Mouse (Mus musculus) skeletal muscle tissue, adult 2 months (tissue): Measurements from ENCODE around the gene 4930550C14Rik.

Experiments
- DNase-seq: peaks from one replicate; pipeline ENCODE4 v3.0.0-alpha.2; 2012; ENCODE audit warnings: low read depth, low spot score

Gene 4930550C14Rik

DNA sequence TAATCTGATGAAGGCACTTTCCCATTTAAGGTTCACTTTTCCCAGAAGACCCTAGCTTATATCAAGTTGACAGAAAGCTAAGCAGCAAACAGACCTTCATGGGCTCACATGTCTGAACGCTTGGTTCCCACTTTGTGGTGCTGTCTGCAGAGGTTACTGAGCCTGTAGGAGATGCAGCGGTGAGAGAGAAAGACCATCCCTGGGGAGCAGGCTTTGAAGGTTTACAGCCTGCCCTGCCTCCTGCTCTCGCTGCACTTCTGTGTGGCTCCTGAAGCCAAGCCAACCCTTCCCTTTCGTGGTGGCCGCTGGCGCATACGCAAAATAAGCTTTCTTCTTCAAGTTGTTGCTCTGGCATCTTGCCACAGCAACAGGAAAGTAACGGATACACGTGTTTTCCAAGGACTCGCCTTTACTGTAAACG lies at the start of gene 4930550C14Rik:
Gene 4930550C14Rik, plus strand, starts transcription at position 35 of the 421 bp plus-strand sequence.
- peak; percentile 26 for DNase-seq

DNA sequence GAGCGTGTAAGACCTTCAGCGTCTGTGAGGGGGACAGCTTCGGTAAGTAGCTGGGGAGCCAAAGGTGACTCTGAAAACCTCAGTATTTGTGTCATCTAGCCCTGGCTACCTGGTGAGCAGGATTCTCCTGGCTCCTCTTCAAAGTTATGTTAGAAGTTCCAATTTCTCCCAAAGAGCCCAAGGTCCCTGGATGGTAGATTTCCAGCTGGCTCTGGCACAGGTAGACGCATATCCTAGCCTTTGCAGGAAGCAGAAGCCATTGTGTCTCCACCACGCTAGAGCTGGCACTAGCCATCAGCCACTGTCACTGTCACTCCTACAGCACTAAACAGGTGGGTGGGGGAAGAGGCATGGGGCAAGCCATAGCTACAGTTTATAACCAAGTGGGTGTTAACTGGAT lies 49.0 kb upstream of the 4930550C14Rik start:
- no peak for DNase-seq

DNA sequence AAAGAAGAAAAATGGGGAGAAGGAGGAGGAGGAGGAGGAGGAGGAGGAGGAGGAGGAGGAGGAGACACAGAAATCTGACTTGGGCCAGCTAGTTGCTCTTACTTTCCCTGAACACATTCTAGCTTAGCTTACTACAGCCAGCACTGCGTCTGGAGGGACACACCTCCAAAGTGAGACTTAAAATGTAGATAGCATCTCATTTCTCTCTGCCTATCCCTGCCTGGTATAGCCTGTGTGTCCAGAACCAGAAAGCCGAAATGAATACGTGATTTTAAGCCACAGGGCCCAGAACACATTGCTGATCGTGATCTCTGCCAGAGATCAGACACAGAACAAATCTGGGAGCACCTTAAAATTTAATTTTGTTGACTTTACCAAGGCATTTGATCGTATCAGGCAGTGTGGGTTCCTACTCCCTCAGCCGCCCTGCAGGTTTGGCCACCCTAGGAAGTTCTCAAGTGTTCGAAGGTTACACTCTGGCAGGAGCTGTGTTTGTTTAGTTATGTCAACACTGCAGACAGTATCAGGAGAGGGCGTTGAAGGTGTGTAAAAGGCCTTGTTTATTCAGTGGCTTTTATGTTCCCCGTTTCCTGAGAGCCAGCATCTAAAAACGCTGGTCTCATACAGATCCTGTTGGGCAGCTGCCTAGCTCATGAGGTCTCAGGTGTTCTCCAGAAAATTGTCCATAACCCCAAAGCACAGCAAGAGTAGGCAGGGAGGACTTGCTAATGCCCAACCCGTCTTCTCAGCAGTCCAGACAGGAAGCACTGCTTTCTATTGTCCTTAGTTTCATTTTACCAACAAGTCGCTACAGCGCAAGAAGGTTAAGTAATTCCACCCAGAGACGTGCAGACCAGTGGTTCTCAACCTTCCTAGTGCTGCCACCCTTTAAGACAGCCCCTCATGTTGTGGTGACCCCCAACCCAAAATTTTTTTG lies 45.6 kb upstream of the 4930550C14Rik start:
- DNase-seq: no peak

DNA sequence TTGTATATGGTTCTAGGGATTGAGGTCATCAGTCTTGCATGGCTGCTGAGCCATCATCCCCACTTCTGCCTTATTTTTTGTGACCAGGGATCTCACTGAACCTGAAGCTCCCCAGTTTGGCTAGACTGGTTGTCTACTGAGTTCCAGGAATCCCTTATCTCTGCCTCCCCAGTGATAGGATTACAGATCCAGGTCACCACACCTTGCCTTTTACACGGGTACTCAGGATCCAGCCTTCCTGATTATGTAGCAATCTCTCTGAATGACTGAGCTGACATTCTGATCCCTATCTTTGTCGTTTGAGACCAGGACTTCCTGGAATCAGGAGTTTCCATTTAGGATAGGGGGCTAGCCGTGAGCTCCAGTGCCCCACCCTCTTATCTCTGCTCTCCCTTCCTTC lies 30.8 kb upstream of the 4930550C14Rik start:
- DNase-seq: no peak

DNA sequence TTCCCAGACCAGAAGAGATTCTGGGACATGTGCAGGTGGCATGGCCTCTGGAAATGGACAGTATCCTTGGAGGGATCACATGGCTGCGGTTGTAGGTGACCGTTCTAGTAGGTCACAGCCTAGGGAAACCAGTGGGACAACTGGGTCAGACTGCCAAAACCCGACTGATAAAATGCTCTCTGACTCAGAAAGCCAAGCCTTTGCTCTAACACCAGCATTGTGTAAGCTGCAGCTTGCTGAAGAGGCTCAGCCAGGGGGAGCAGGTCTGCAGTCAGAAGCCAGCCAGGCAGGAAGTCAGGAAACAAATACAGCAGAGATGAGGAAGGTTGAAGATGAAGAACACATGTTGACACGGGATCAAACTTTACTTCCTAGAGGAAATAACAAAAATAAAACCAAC lies 26.2 kb upstream of the 4930550C14Rik start:
- no peak for DNase-seq

DNA sequence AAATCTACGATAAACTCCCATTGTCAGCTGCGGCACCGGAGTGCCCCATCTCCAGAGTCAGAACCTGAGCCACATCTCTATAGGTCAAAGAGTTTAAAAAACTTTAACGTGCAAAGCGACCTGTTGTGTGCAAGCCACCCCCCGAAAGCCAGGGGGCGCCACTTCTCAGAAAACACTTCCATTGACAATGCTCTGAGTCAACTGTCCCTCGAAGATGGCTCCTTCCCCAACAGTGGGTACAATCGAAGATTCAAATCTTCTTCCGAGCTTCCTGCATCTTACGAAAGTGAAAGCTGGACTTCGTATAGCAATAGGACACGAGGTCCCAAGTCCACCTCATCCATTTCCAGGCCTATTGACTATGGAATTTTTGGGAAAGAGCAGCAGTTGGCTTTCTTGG lies 25.3 kb upstream of the 4930550C14Rik start:
- DNase-seq: no peak

DNA sequence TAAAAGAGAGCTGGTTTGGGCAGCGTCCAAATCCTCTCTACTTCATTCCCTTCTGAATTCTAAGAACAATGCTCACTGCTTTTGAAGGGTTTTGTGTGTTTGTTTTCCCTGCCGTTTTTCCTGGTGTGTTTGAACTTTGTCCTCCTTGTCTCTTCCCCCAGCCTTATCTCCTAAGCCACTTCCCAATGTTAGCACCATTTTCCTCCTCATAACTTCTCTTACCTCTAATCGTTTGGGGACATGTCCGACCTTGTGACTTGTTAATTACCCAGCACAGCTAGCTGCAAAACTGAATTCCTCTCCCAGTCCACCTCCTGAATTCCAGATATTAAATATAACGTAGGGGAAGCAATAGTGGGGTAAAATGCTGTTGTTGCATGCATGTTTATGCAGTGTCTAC lies 24.5 kb upstream of the 4930550C14Rik start:
- DNase-seq: no peak

DNA sequence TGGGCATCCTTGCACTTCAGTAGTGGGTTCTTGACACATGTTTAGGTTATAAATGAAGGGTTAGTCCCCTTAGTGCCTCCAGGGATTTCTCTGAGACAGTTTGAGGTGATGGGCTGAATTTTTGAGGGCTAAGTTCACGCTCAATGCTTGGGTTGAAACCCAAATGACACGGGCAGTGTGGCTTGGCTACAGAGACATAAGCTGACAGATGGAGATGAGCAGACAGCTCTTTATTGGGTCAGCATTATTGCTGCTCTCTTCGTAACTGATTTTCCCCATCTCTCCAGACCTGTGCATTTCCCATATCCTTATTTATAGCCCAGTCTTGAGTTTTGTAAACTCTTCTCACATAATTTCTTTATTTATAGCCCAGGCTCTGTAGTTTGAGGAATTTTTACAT lies 24.0 kb upstream of the 4930550C14Rik start:
- DNase-seq: no peak

DNA sequence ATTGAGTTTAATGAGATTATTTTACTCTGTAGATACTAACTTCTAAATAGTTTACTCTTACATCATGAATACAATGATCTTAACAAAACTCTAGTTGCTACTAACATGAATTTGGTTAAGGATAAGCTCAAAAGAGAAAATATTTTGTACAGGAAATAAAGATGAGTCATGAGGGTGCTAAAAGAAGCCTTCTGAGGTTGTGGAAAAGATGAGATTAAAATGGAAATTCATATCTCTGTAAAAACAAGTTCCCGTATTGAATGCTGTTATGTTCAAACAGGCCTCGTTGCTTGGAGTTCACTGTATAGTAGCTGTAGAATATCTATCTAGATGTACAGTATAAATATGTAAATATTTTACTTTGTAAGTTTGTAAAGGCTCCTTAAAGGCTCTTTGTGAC lies 21.5 kb upstream of the 4930550C14Rik start:
- no peak for DNase-seq

DNA sequence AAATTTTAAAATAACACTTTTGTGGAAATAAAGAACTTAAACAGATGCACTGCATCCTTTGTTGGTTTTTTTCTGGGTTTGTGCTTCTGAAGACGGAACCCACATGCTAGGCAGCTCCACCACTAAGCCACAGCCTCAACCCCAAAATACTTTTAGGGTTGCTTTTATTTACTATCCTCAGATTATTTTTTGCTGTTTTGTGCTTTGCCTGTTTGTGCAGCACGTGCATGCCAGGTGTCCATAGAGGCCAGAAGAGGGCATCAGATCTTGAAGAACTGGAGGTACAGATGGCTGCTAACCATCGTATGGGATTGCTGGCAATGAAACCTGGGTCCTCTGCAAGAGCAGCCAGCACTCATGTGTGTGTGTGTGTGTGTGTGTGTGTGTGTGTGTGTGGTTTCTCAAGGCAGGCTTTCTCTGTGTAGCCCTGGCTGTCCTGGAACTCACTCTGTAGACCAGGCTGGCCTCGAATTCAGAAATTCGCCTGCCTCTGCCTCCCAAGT lies 21.0 kb upstream of the 4930550C14Rik start:
- DNase-seq: no peak

DNA sequence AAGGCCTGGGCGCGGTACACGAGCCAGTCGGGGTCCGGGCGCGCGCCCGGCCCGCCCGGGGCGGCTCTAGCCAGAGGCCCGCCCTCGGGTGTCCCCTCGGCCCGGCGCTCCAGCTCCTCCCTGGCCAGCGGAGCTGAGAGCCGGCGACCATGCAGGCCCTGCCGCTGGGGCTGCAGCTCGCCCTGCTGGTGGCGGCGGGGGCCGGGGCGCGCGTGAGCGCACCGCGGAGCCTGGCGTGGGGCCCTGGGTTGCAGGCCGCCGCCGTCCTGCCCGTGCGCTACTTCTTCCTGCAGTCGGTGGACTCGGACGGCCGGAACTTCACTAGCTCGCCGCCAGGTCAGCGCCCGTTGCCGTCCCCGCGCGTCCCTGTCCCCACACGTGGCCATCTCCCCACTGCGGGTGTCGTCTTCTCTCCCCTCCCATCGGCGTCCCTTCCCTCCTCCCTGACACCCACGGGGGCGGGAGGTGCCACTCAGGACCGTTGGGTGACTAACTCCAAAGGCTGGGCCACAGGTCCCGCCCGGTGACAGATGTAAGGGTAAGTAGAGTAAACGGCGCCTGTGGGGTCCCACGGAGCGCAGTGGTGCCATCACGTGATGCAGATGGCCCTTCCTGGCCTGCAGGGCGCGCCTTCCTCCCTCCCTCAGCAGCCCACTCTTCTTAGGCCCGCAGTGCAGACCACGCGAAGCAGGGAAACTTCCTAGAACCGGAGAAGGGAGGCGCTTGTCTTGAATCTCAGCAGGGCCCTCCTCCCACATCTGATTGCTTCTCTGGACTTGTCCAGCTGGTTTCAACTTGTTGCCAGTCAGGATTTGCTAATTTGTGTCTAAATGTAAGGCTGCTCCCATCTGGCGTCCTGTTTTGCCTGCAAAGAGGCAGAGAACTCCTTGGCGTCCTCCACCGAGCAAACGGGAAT lies 17.9 kb upstream of the 4930550C14Rik start, which contains the start of gene Kdelc2:
Gene Kdelc2, plus strand, starts transcription at position 75 of the 916 bp plus-strand sequence.
- peak; percentile 81 for DNase-seq

DNA sequence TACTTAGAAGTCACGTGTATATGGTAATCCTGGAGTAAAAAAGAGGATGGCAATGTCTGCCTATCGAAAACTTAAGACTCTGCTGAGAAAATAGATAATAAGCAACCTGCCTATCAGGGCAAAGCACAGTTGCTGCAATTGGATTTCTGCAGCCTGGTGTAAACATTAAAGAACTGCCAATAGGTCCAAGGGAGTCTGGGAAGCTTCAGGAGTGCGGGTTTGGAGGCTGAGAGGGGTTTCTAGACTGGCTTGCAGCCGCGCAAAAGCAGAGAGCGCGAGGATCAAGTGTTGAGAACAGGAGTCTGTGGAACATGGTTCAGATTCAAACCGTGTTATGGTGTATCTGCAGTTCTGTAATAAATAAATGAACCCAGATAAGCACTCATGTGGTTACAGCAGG lies 17.3 kb upstream of the 4930550C14Rik start:
- DNase-seq: no peak

DNA sequence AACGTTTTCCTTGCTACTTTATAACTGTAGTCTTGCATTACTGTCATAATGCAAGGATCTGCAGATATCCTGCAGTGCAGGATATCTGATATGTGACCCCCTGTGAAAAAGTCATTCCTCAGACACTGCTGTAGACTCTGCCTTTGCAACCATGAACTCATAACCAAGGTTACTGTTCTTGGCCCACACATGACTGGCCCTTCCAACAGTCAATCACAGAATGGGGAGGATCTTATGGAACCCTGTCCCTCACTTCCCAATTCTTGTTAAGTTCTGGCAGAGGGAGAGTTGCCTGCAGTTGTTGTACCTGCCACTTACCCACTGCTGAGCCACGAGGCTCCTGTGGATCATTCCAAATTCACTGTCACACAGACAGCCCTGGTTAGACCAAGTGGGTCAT lies 14.7 kb upstream of the 4930550C14Rik start:
- DNase-seq: no peak

DNA sequence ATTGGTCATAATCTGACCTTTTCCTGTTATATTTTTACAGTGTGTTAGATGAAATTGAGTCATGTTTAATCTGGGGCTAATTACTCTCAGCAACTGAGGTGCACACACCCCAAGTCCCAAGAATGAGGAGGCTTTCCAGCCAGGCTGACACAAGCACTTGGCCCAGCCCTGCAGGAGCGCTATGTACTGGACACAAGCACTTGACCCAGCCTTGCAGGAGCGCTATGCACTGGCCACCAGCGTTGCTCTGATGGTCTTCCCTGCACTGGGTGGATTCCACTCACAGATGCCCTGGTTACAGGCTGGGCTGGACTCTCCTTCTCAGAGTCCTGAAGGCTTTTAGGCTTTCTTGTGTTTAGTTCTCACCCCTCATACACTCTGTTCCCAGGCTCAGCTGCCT lies 13.0 kb upstream of the 4930550C14Rik start:
- peak; percentile 49 for DNase-seq

DNA sequence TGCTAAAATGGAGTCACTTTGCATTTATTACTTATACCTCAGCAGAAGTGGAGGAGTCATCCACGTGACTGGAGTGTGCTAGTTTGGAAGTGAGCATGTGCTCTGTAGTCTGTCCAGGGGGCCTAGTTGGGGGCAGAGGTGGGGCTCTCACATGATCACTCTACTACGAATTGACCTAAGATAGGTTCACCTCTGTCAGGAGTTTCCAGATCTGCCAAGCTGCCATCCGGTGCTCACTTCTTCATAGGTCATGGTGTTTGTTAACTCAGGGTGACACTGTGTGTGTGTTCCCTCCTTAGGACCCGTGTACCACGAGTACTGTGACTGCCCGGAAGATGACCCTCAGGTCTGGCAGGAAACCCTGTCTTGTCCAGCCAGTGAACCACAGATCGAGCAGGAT lies 12.0 kb upstream of the 4930550C14Rik start:
- DNase-seq: no peak

DNA sequence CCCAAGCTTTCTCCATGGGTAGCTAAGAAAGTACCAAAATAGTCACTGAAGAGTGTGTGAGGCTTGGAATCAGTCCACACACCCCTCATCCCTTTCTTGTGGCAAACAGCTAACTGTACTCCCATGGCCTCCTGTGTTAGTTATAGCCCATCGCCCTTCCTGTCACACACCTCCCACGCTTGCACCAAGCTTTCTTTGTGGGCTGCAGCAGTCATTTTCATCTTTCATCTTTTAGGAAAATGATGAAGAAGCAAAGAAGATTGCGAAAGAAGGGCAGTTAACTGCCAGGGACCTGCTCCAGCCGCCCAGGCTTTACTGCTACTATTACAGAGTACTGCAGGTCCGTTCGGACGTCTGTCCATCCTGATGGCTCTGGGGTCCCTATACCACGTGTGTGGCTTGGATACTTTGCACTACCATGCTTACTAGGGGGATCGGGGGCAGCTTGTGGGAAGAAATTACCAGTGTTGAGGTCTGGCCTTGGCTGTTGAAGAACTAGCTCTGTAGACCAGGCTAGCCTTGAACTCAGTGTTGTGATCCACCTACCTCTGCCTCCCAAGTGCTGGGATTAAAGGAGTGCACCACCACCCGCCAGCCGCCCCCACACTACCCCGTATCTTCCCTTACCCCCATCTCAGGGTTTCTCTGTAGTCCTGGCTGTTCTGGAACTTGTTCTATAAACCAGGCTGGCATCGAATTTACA lies 4.3 kb upstream of the 4930550C14Rik start:
- no peak for DNase-seq

DNA sequence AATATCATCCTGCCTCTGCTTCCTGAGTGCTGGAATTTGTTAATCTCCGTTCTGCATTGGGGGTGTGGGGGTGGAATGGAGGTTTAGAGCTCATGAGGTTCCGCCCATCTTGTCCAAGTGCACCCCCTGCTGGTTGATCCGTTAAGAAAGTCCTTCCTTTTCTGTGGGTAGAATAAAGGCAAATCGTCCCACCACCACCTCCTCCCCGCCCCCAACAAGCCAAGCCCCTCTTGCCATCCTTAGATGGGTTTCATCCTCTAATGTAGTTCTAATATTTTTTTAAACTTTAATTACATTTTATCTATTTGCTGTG lies 3.8 kb upstream of the 4930550C14Rik start:
- DNase-seq: peak; percentile 43

DNA sequence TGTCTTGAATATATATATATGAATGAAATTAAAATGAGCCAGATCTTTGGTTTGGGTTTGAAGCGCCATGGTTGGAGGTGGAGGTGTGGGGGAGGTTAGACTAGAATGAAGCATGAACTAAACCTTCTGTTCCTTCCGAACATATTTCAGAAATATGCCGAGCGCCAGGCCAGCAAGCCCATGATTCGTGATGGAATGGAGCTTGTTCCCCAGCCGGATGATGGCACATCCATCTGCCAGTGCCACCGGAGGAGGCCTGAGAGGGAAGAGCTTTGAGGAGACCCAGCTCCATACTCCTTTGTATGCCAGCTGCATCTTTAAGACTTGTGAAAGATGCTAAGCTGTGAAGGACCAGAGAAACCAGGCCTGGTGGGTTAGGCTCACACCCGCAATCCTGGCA lies 2.6 kb upstream of the 4930550C14Rik start:
- DNase-seq: no peak

DNA sequence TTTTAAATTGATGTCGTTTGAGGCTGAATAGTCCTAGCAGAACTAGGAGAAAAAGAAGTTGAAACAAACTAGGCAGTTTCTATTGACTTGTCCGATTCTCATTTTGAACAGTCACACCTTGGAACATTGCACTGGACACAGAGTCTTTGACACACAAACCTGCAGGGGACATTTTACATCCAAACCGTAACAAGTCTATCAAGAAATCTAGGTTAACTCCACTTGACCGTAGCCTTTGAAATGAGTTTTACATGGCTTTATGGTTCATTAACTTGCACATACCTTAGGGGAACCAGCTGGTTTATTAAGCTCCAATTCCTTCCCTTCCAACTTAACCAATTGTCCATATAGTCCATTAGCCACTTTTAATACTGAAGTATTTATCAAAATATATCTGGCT lies 1.4 kb upstream of the 4930550C14Rik start:
- no peak for DNase-seq

DNA sequence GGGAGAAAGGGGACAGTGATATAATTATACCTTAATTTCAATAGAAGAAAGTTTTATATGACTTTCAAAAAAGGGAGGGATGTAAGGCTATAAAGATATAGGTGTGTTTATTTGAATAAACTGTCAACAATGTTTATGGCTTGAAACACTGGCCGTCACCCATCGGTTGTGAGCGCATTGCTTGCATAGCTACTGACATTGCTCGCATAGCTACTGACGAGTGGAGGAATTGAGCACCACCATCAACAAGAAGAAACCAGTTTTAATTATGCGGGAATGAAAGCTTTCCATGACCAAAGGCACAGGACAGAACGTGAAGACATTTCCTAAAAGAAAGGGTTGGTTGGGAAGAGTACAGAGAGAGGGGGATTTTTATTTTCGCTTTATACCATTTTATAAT lies 979 bp upstream of the 4930550C14Rik start:
- DNase-seq: no peak

DNA sequence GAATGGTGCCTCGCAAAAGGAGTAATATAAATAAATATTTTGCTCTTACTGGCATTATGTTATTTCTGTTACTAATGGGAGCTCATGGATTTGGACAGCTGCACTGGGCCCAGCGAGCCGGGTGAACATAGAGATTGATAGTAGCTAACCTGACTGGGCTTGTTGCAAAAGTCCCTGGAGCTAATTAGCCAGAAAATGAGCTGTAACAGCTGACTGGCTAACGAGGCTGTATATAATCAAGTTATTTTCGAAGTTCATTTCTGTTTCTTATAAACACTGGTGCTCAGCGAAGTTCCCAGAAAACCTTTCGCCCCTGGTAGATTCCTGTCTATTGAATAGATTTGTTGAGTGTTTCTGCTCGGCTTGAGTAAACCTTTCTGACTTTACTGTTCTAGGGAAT lies 866 bp downstream of the 4930550C14Rik start:
- DNase-seq: no peak
